Mouse (Mus musculus) heart, embryonic 13.5 days (tissue): ENCODE measurements around the gene Stk11. TPM values are rescaled to one million over a fixed set of nuclear protein-coding genes. Genes with fewer than 3 reads are reported as not detected.
A peak's percentile ranks its signal among the peaks of the same experiment; 100 is the strongest.

Experiments used
- ATAC-seq: fragments of 200-750 bp; cut with Nextera tagmentation; 2 replicates; pipeline ENCODE4 v1.8.0; 2017; ENCODE audit warnings: moderate TSS enrichment; ENCODE audit not compliant: insufficient number of reproducible peaks, low FRiP score, low TSS enrichment; ENCODE audit errors: extremely low read depth
- H3K27ac ChIP-seq: fragments of 300-500 bp; sonication (generic); replicated peaks from 2 replicates; pipeline ENCODE4 v1.5.1; 2015; ENCODE audit warnings: moderate library complexity, mild to moderate bottlenecking, inconsistent platforms
- H3K27me3 ChIP-seq: fragments of 300-500 bp; sonication (generic); replicated peaks from 2 replicates; pipeline ENCODE4 v1.6.1; 2015; ENCODE audit warnings: mild to moderate bottlenecking, inconsistent platforms
- H3K36me3 ChIP-seq: fragments of 300-500 bp; sonication (generic); 2 replicates; pipeline ENCODE4 v1.6.1; 2015; ENCODE audit warnings: mild to moderate bottlenecking, inconsistent platforms
- H3K4me1 ChIP-seq: fragments of 300-500 bp; sonication (generic); 2 replicates; pipeline ENCODE4 v1.6.1; 2015; ENCODE audit warnings: inconsistent platforms
- H3K4me2 ChIP-seq: fragments of 300-500 bp; sonication (generic); 2 replicates; pipeline ENCODE4 v1.6.1; 2015; ENCODE audit warnings: inconsistent platforms, mild to moderate bottlenecking, moderate library complexity
- H3K4me3 ChIP-seq: fragments of 300-500 bp; sonication (generic); 2 replicates; pipeline ENCODE4 v1.5.1; 2015; ENCODE audit warnings: moderate library complexity, mild to moderate bottlenecking, inconsistent platforms
- H3K9ac ChIP-seq: fragments of 300-500 bp; sonication (generic); 2 replicates; pipeline ENCODE4 v1.6.1; 2015; ENCODE audit warnings: inconsistent platforms, mild to moderate bottlenecking, moderate library complexity
- H3K9me3 ChIP-seq: fragments of 300-500 bp; sonication (generic); 2 replicates; pipeline ENCODE4 v1.6.1; 2016; ENCODE audit warnings: inconsistent platforms
- WGBS: fragments of 180-500 bp; shearing (Covaris S2); methylation state at CpG from one replicate; pipeline ENCODE4 v1.1.7; 2015; ENCODE audit warnings: mixed read lengths; 5-methylcytosine and 5-hydroxymethylcytosine counted together
- polyA plus RNA-seq: library from polyadenylated mRNA; unstranded; fragments of >200 nt; fragmentation: Nextera tagmentation; extraction: Ambion mirVana; gene quantifications from 2 replicates; pipeline ENCODE4 v1.2.1, GENCODE M21; 2015

The Stk11 gene
- polyA plus RNA-seq, result 12.0 and 13.0 TPM in 2 replicates

DNA sequence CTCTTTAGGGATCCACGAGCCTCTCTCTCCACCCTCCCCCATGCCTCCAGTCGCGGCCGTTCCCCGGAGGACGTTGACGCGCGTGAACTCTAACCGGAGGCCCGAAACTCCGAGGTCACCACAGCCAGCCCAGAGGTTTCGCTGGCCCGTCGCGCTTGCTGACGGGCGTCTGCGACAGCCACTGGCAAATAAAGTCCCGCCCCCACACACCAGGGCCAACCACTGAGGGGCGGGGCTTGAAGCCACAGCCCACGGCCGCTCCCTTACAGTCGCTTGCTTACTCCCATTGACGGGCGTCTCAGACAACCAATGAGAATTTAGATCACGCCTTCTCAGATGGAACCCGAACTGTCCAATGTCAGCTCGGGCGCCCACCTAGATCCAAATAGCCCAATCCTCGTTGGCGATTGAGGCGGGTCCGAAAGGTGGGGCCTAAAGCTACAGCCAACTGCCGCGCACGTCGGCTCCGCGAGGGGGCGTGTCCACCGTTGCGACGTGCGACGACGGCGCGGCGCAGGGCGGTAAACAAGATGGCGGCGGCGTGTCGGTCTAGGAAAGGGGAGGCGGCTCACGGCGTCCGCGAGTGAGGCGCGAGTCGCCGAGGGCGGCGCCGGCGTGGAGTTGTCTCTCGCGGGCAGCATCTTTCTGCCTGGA lies at the start of gene Stk11:
Stk11 (plus strand) TSS at position 514 of the 654 bp plus-strand sequence.
- Histone ChIP-seq H3K27ac (peak within 1 kb of the TSS; percentile 94), H3K9me3 (no peaks in the 10 kb centered on the region), H3K4me2 (peak within 1 kb of the TSS; percentile 84), H3K27me3 (no peaks in the 10 kb centered on the region), H3K9ac (peak within 1 kb of the TSS; percentile 97), H3K36me3 (peaks cover 30% of the 10 kb centered on the region), H3K4me1 (peaks cover 47% of the 10 kb centered on the region), H3K4me3 (peak within 1 kb of the TSS; percentile 96)
- under 1% methylated on average over 70 of the region's 70 CpGs for WGBS
- ATAC-seq, result peak; percentile 96

DNA sequence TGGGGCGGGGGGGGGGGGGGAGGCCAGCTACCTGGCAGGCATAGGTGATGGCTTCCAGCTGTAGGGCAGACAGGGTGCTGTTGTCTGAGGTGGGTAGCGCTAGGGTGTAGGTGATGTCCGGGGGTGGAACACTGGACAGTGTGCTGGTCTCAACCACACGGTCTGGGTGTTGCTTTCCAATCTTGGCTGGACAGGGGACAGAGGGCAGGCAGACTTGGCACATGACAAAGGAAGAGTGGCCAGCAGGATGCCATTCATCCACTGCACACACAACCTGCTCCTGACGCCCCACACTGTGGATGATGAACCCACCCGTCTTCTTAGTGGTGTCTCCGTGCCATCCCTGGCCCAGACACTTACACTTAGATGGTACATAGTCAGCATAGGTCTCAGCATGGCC lies 46.4 kb upstream of the Stk11 start:
- WGBS, result 89% methylated on average over 6 of the region's 7 CpGs
- no peak overlapping the region for H3K4me3 ChIP-seq
- no peaks in the 10 kb centered on the region for H3K27me3 ChIP-seq
- no peak overlapping the region for H3K4me2 ChIP-seq
- no peak for ATAC-seq
- peaks cover 37% of the 10 kb centered on the region for H3K36me3 ChIP-seq
- H3K4me1 ChIP-seq, result peaks cover 46% of the 10 kb centered on the region
- no peak overlapping the region for H3K9ac ChIP-seq
- no peaks in the 10 kb centered on the region for H3K9me3 ChIP-seq
- no peak overlapping the region for H3K27ac ChIP-seq

DNA sequence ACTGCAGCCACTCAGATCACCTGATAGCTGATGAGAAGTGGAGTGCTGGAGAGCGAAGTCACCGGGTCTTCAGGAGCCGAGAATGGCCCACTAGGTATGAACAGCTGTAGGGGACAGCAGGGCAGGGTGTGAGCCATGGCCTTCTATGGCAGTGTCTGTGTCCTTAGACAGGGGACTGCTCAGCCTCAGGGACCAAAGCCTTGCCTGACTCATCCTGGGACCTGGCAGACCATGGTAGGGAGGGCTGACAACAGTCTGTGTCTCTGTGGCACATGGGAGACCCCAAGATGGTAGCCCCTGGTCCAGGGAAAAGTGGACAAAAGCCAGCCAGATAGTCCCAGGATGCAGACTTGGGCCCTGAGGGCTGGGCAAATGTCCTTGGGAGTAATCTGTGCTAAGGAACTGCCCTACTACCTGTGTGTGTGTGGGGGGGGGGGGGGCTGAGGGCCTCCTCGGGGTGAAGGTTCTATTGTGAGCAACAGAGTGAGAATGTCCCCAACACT lies 45.6 kb upstream of the Stk11 start:
- Histone ChIP-seq H3K4me3 (no peak overlapping the region), H3K4me1 (peaks cover 53% of the 10 kb centered on the region), H3K9me3 (no peaks in the 10 kb centered on the region), H3K4me2 (no peak overlapping the region), H3K9ac (no peak overlapping the region), H3K36me3 (peaks cover 29% of the 10 kb centered on the region), H3K27ac (peak overlapping the region; percentile 85; the same call in 1 of the 2 replicates), H3K27me3 (no peaks in the 10 kb centered on the region)
- no peak for ATAC-seq
- WGBS, result 84% methylated on average over 4 of the region's 4 CpGs

DNA sequence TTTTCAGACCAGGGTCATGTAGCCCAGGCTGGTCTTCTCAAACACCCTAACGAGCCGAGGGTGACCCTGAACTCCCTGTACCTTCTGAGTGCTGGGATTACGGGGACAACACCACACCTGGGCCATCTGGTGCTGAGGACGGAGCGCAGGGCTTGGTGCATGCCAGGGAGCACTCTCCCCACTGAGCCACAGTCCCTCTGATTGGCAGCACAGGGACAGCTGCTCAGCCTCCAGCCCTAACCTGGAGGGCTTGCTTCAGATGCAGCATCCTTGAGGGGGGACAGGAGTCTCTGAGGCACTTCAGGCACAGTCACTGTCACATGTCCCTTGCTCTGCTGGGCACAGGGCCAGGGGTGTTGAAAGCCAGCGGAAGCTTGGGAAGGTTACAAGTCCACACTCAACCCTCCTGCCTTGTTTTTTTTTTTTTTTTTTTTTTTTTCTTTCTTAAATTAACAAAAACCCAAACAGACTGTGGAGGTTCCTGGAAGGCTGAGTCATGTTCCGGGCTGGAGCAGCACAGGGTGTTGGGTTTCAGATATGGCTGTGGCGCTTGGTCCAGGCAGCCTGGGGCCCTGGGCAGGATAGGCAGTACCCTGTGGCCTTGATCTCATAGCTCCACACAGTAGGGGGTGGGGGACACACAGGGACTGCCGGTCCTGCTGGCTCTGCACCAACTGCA lies 44.6 kb upstream of the Stk11 start:
- peak; percentile 64 for ATAC-seq
- Histone ChIP-seq H3K9ac (peak overlapping the region; percentile 66), H3K4me2 (peak overlapping the region; percentile 33), H3K27ac (peak overlapping the region; percentile 85), H3K4me1 (peaks cover 62% of the 10 kb centered on the region), H3K36me3 (peaks cover 23% of the 10 kb centered on the region), H3K27me3 (no peaks in the 10 kb centered on the region), H3K4me3 (no peak overlapping the region), H3K9me3 (no peaks in the 10 kb centered on the region)
- 39% methylated on average over 9 of the region's 9 CpGs for WGBS

DNA sequence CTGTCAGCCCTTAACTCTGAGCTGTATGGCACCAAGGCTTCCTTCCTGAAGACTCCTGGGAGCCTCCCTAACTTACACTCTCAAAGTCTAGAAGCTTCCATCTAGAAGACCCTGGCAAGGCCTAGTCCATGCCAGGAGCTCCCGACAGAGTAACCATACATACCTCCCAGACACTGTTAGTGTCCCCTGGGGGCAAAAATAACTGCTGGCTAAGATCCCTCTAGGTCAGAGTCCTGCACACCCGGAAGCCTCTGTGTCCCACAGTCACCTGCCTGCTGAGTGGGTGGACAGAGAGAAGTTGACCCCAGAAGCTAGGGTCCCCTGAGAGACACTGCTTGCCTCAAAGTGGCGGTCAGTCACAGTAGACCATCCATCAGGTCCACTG lies 44.1 kb upstream of the Stk11 start:
- H3K4me2 ChIP-seq, result peak overlapping the region; percentile 33
- H3K36me3 ChIP-seq, result peaks cover 18% of the 10 kb centered on the region
- WGBS, result 49% methylated on average over 3 of the region's 3 CpGs
- H3K4me3 ChIP-seq, result no peak overlapping the region
- no peaks in the 10 kb centered on the region for H3K9me3 ChIP-seq
- H3K9ac ChIP-seq, result peak overlapping the region; percentile 66
- H3K27me3 ChIP-seq, result no peaks in the 10 kb centered on the region
- H3K4me1 ChIP-seq, result peaks cover 62% of the 10 kb centered on the region
- no peak for ATAC-seq
- H3K27ac ChIP-seq, result peak overlapping the region; percentile 85

DNA sequence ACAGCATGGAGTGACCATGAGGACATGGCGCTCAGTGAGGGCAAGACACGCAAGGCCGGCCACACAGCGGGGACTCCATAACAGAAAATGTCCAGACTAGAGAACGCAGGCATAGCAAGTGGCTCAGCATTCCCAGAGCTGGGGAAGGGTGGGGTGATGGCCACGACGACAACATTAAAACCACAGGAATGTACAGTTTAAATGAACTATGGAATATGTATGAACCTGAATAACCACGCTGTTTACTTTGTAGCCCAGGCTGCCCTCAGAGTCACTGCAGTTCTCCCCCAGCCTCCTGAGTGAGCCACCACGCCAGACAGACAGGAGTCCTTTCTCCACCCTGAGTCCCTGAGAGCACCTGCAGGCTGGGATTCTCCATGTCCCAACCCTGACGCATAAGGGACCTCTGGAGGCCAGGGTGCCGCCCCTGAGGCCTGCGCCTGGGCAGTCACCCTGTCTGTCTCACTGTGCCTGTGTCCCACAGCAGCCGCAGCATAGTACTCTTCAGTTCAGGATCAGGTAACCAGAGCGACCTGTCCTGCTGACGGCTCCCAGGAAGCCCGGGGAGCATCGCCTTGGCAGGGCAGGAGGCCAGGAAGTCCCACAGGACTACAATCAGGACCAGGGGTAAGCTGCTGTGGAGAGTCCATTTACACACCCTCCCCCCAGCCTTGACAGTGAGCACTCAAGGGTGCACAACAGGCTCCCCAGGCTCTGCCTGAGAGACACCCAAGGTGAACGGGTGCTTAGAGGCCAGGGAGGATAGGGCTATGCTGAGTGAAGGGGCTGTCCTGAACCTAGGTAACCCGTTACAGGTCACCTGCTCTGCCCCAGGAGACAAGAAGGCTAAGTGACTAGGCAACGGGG lies 42.7 kb upstream of the Stk11 start:
- Histone ChIP-seq H3K36me3 (peaks cover 11% of the 10 kb centered on the region; the same call in 1 of the 2 replicates), H3K9ac (peak overlapping the region; percentile 15), H3K4me1 (peaks cover 62% of the 10 kb centered on the region), H3K4me3 (no peak overlapping the region), H3K9me3 (no peaks in the 10 kb centered on the region), H3K27ac (no peak overlapping the region), H3K4me2 (no peak overlapping the region), H3K27me3 (no peaks in the 10 kb centered on the region)
- 79% methylated on average over 20 of the region's 20 CpGs for WGBS
- ATAC-seq, result no peak

DNA sequence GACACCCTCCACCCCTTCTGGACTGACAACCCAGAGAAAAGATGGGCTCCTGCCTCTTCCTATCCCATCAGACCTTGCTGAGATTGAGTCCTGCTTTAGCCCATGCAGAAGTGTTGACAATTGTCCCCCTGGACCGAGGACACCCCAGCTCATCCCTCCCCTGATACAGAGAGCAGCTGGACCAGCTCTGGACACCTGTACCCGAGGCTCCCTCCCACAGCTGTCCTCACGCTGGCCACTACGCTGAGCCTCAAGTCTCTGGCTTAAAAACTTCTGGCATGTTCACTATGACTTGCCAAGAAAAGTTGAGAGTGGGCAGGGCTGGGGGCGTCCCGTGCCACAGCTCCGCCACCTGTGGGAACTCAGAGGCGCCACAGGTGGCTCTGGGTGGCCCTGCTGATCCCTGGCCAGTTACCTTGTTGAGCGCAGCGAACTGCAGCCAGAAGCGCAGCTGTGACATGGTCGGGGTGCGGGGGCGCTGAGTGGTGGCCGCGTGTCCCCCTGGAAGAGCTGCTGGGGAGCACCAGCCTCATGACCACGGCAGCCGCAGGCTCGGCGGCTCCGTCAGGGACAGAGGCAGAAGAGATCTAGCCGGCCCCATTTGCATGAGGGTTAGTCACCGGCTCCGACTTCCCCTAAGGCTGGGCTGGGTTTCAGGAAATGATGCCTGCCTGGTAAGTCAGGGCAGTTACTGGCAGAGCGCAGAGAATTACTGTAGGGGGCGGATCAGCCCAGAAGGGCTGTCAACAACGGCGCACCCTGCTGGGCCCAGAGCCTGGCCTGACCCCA lies 40.6 kb upstream of the Stk11 start:
- H3K27me3 ChIP-seq, result no peaks in the 10 kb centered on the region
- H3K4me2 ChIP-seq, result peak overlapping the region; percentile 68
- peak overlapping the region; percentile 77 for H3K9ac ChIP-seq
- H3K4me3 ChIP-seq, result peak overlapping the region; percentile 42
- H3K9me3 ChIP-seq, result no peaks in the 10 kb centered on the region
- peak overlapping the region; percentile 61 for H3K27ac ChIP-seq
- no peak for ATAC-seq
- WGBS, result 16% methylated on average over 28 of the region's 28 CpGs
- H3K4me1 ChIP-seq, result peaks cover 58% of the 10 kb centered on the region
- H3K36me3 ChIP-seq, result peaks cover 24% of the 10 kb centered on the region

DNA sequence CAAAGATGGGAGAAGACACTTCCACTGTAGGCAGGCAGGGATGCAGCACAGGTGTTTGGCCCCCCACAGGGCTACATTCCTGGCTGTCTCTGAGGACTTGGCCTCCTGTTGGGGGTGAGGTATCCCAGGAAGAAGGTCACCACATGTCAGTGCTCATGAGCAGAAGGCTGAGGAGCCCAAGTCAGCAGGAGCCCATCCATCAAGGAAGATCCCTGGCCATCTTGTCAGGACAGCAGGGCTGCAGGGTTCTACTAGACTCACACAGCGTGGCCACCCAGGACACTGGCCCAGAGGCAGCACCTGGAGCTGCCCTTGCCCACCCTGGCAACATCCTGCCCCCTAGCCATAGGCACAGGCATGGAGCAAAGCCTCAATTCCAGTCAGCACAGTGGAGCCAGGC lies 39.7 kb upstream of the Stk11 start:
- H3K27ac ChIP-seq, result peak overlapping the region; percentile 61
- H3K9ac ChIP-seq, result peak overlapping the region; percentile 77; the same call in 1 of the 2 replicates
- H3K4me2 ChIP-seq, result no peak overlapping the region
- peaks cover 34% of the 10 kb centered on the region for H3K36me3 ChIP-seq
- ATAC-seq, result no peak
- H3K9me3 ChIP-seq, result no peaks in the 10 kb centered on the region
- no peaks in the 10 kb centered on the region for H3K27me3 ChIP-seq
- 61% methylated on average over 1 of the region's 1 CpGs for WGBS
- H3K4me1 ChIP-seq, result peaks cover 49% of the 10 kb centered on the region
- H3K4me3 ChIP-seq, result no peak overlapping the region

DNA sequence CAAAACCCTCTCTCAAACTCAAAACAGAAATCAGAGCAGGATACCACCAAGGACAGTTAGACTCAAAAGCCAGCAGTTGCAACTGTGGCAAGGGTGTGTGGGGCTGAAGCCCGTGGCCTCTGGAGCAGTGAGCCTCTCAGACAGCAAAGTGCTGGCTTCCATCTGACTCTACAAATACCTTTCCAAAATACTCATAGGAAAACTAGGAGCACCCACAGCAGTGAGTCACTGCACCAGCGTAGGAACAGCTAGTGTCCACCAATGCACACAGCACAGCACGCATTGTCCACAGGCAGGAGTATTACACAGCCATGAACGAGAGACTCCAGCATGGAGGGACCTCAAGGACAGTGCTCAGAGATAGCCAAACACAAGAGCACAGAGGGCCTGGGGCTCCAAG lies 39.2 kb upstream of the Stk11 start:
- peaks cover 44% of the 10 kb centered on the region for H3K4me1 ChIP-seq
- H3K9me3 ChIP-seq, result no peaks in the 10 kb centered on the region
- no peaks in the 10 kb centered on the region for H3K27me3 ChIP-seq
- H3K4me2 ChIP-seq, result no peak overlapping the region
- 0 out of 2 replicates have a peak overlapping the region, but pooled peaks have one; percentile 77 for H3K9ac ChIP-seq
- no peak overlapping the region for H3K27ac ChIP-seq
- H3K4me3 ChIP-seq, result no peak overlapping the region
- H3K36me3 ChIP-seq, result peaks cover 38% of the 10 kb centered on the region
- ATAC-seq, result no peak
- WGBS, result 95% methylated on average over 4 of the region's 4 CpGs

DNA sequence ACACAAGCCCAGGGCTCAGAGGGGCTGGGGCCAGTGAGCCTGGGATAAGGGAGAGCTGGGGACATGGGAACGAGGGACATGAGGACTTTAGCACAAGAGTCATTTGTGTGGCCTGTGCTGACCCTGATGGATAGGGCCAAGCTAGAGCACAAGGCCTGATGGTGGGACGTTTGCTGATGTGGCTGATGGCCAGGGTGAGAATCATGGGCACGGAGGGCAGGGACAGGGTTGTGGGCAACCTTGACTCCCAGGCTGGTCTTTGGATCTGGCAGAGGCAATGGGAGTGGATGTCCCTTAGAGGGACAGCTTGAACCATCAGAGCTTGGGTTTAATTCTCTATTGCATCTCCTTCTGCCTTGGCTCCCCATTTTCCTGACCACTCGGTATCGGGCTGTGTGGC lies 38.3 kb upstream of the Stk11 start:
- Histone ChIP-seq H3K4me2 (no peak overlapping the region), H3K4me1 (peaks cover 35% of the 10 kb centered on the region), H3K27ac (no peak overlapping the region), H3K4me3 (no peak overlapping the region), H3K9ac (no peak overlapping the region), H3K36me3 (peaks cover 47% of the 10 kb centered on the region), H3K9me3 (no peaks in the 10 kb centered on the region), H3K27me3 (no peaks in the 10 kb centered on the region)
- WGBS, result 89% methylated on average over 5 of the region's 5 CpGs
- no peak for ATAC-seq
